Mouse (Mus musculus) ES-Bruce4 (cell line): ENCODE data around the gene Cdk5rap3. TPM values are rescaled to one million over a fixed set of nuclear protein-coding genes. Genes with fewer than 3 reads are reported as not detected.
A peak's percentile ranks its signal among the peaks of the same experiment; 100 is the strongest.

Experiments used
- H3K27ac ChIP-seq: 2 replicates; pipeline ENCODE4 v1.5.1; 2012; ENCODE audit warnings: low read length, inconsistent platforms; ENCODE audit not compliant: insufficient read depth
- H3K27me3 ChIP-seq: 2 replicates; pipeline ENCODE4 v1.6.1; 2012; ENCODE audit warnings: mild to moderate bottlenecking, low read length, inconsistent platforms; ENCODE audit not compliant: control insufficient read depth, poor library complexity, insufficient read depth, severe bottlenecking
- H3K36me3 ChIP-seq: 2 replicates; pipeline ENCODE4 v1.6.1; 2012; ENCODE audit warnings: inconsistent platforms, mild to moderate bottlenecking, low read length, moderate library complexity; ENCODE audit not compliant: control insufficient read depth, poor library complexity, insufficient read depth, severe bottlenecking
- H3K4me1 ChIP-seq: one replicate; pipeline ENCODE4 v1.8.1; 2011; ENCODE audit warnings: low read length; ENCODE audit not compliant: control insufficient read depth, insufficient read depth
- H3K4me3 ChIP-seq: 2 replicates; pipeline ENCODE4 v1.5.1; 2011; ENCODE audit warnings: low read depth, mild to moderate bottlenecking, low read length
- H3K9ac ChIP-seq: 2 replicates; pipeline ENCODE4 v1.6.1; 2012; ENCODE audit warnings: low read depth, mild to moderate bottlenecking, inconsistent platforms; ENCODE audit not compliant: poor library complexity, severe bottlenecking
- H3K9me3 ChIP-seq: replicated peaks from 2 replicates; pipeline ENCODE4 v1.6.1; 2012; ENCODE audit warnings: mild to moderate bottlenecking, low read length, inconsistent platforms; ENCODE audit not compliant: control insufficient read depth, poor library complexity, insufficient read depth, severe bottlenecking
- CTCF ChIP-seq: IDR thresholded peaks from one replicate; pipeline ENCODE4 v1.8.1; 2011; ENCODE audit warnings: low read depth, low read length
- EP300 ChIP-seq: IDR thresholded peaks from 2 replicates; pipeline ENCODE4 v1.6.1; 2011; ENCODE audit warnings: low read depth, low read length; ENCODE audit not compliant: insufficient read depth
- POLR2A ChIP-seq: IDR thresholded peaks from one replicate; pipeline ENCODE4 v1.8.1; 2011; ENCODE audit warnings: low read length; ENCODE audit not compliant: insufficient read depth
- polyA plus RNA-seq: library from polyadenylated mRNA; stranded (reverse); fragments of >200 nt; gene quantifications from 2 replicates; pipeline ENCODE4 v1.2.4, GENCODE M21; 2011; ENCODE audit warnings: low read depth; ENCODE audit not compliant: missing spikeins, insufficient read depth, insufficient read length

Gene Cdk5rap3
- polyA plus RNA-seq, 1 experiment, result 93.3 TPM

- Histone ChIP-seq H3K4me1 (peaks cover 3% of the 10 kb centered on the region), H3K9ac (no peak overlapping the region), H3K4me3 (no peak overlapping the region), H3K36me3 (peaks cover 41% of the 10 kb centered on the region), H3K27me3 (no peaks in the 10 kb centered on the region), H3K9me3 (no peaks in the 10 kb centered on the region), H3K27ac (no peak overlapping the region)
- TF ChIP-seq EP300, result peak; percentile 6; the same call in 1 of the 2 replicates
- TF ChIP-seq CTCF, result no peak
- no peak for TF ChIP-seq POLR2A
Observed at GRCm38 (mm10) chr11:96906431-96907161, 9.7 kb downstream of the Cdk5rap3 start.

- peaks cover 13% of the 10 kb centered on the region for H3K36me3 ChIP-seq
- H3K4me3 ChIP-seq, result no peak overlapping the region
- no peak for TF ChIP-seq CTCF
- no peak for TF ChIP-seq POLR2A
- 0 out of 2 replicates have a peak, but pooled peaks have one; percentile 6 for TF ChIP-seq EP300
- H3K27me3 ChIP-seq, result no peaks in the 10 kb centered on the region
- H3K9ac ChIP-seq, result no peak overlapping the region
- peak overlapping the region; percentile 22; the same call in 1 of the 2 replicates for H3K27ac ChIP-seq
- no peaks in the 10 kb centered on the region for H3K9me3 ChIP-seq
- peaks cover 4% of the 10 kb centered on the region for H3K4me1 ChIP-seq
Observed at GRCm38 (mm10) chr11:96902639-96903635, 13.4 kb downstream of the Cdk5rap3 start.

GRCm38 (mm10) chr11:96901332-96901731 is 15.0 kb downstream of the Cdk5rap3 start:
- Histone ChIP-seq H3K27me3 (no peaks in the 10 kb centered on the region), H3K9ac (no peak overlapping the region), H3K36me3 (no peaks in the 10 kb centered on the region; the same call in 1 of the 2 replicates), H3K4me1 (peaks cover 5% of the 10 kb centered on the region), H3K9me3 (no peaks in the 10 kb centered on the region), H3K4me3 (no peak overlapping the region), H3K27ac (no peak overlapping the region)
- no peak for TF ChIP-seq CTCF
- no peak for TF ChIP-seq EP300
- no peak for TF ChIP-seq POLR2A

GRCm38 (mm10) chr11:96899449-96900306 is 16.6 kb downstream of the Cdk5rap3 start:
- Histone ChIP-seq H3K4me1 (peaks cover 5% of the 10 kb centered on the region), H3K9me3 (no peaks in the 10 kb centered on the region), H3K9ac (no peak overlapping the region), H3K36me3 (no peaks in the 10 kb centered on the region), H3K4me3 (no peak overlapping the region), H3K27me3 (no peaks in the 10 kb centered on the region), H3K27ac (peak overlapping the region; percentile 93)
- TF ChIP-seq CTCF (no peak), EP300 (peak; percentile 86)

- H3K9me3 ChIP-seq, result no peaks in the 10 kb centered on the region
- H3K27me3 ChIP-seq, result no peaks in the 10 kb centered on the region
- no peak overlapping the region for H3K4me3 ChIP-seq
- no peak overlapping the region for H3K9ac ChIP-seq
- TF ChIP-seq CTCF, result no peak
- TF ChIP-seq EP300, result no peak
- TF ChIP-seq POLR2A, result no peak
- H3K36me3 ChIP-seq, result no peaks in the 10 kb centered on the region
- H3K4me1 ChIP-seq, result peaks cover 5% of the 10 kb centered on the region
- no peak overlapping the region for H3K27ac ChIP-seq
Observed at GRCm38 (mm10) chr11:96895886-96896285, 20.4 kb downstream of the Cdk5rap3 start.
